In genomic region chr9:30896752-30897151, GRCm38 (mm10) we compare ENCODE assay signal across 8 mouse cellular contexts. TPM values are rescaled to one million over a fixed set of nuclear protein-coding genes. Genes with fewer than 3 reads are reported as not detected.
DNase-seq lines count a peak whose midpoint lies in the region; ATAC-seq and TF ChIP-seq lines count a peak whose summit lies in the region.

No protein-coding gene starts in this region.

- H3K27me3 ChIP-seq in forebrain, postnatal 0 days (ENCODE audit: insufficient read depth, low read length), result no peaks in the 10 kb centered on the region
- H3K27me3 ChIP-seq in forebrain, embryonic 12.5 days, result no peaks in the 10 kb centered on the region
- H3K27me3 ChIP-seq in intestine, embryonic 15.5 days (replicated peaks), result no peaks in the 10 kb centered on the region
- no peaks in the 10 kb centered on the region for H3K27me3 ChIP-seq in lung, embryonic 16.5 days (ENCODE audit: control insufficient read depth, insufficient read depth, low read depth, low read length)
- H3K27me3 ChIP-seq in stomach, embryonic 16.5 days (ENCODE audit: control insufficient read depth, insufficient read depth, low read length), result no peaks in the 10 kb centered on the region

- H3K36me3 ChIP-seq in forebrain, postnatal 0 days (ENCODE audit: insufficient read depth), result no peaks in the 10 kb centered on the region
- no peaks in the 10 kb centered on the region for H3K36me3 ChIP-seq in forebrain, embryonic 12.5 days (replicated peaks)
- no peaks in the 10 kb centered on the region for H3K36me3 ChIP-seq in intestine, embryonic 15.5 days
- no peaks in the 10 kb centered on the region for H3K36me3 ChIP-seq in lung, embryonic 16.5 days (ENCODE audit: control insufficient read depth, insufficient read depth, low read length)
- no peaks in the 10 kb centered on the region for H3K36me3 ChIP-seq in stomach, embryonic 16.5 days (ENCODE audit: control insufficient read depth, insufficient read depth, low read length)

- no peaks in the 10 kb centered on the region for H3K4me1 ChIP-seq in forebrain, postnatal 0 days (ENCODE audit: insufficient read depth)
- H3K4me1 ChIP-seq in forebrain, embryonic 12.5 days, result no peaks in the 10 kb centered on the region
- H3K4me1 ChIP-seq in intestine, embryonic 15.5 days (replicated peaks), result no peaks in the 10 kb centered on the region
- peaks cover 9% of the 10 kb centered on the region; the same call in 1 of the 2 replicates for H3K4me1 ChIP-seq in lung, embryonic 16.5 days (replicated peaks; ENCODE audit: control insufficient read depth, insufficient read depth, low read length)
- peaks cover 12% of the 10 kb centered on the region for H3K4me1 ChIP-seq in stomach, embryonic 16.5 days (ENCODE audit: control insufficient read depth, insufficient read depth, low read length)

- H3K4me2 ChIP-seq in forebrain, postnatal 0 days (ENCODE audit: low read depth), result no peak overlapping the region
- no peak overlapping the region for H3K4me2 ChIP-seq in forebrain, embryonic 12.5 days
- no peak overlapping the region for H3K4me2 ChIP-seq in intestine, embryonic 15.5 days (replicated peaks)
- no peak overlapping the region for H3K4me2 ChIP-seq in lung, embryonic 16.5 days (ENCODE audit: low read depth, low read length)
- H3K4me2 ChIP-seq in stomach, embryonic 16.5 days (ENCODE audit: low read depth, low read length), result no peak overlapping the region

- TF ChIP-seq CTCF in forebrain, postnatal 0 days (IDR thresholded peaks at IDR 0.05; ENCODE audit: low read depth), result no peak

- H3K4me3 ChIP-seq in forebrain, postnatal 0 days (ENCODE audit: low read depth, low read length), result no peak overlapping the region
- no peak overlapping the region for H3K4me3 ChIP-seq in forebrain, embryonic 12.5 days (replicated peaks)
- H3K4me3 ChIP-seq in intestine, embryonic 15.5 days (replicated peaks), result no peak overlapping the region
- H3K4me3 ChIP-seq in lung, embryonic 16.5 days (ENCODE audit: low read length), result no peak overlapping the region
- no peak overlapping the region for H3K4me3 ChIP-seq in stomach, embryonic 16.5 days (replicated peaks; ENCODE audit: low read length)

- H3K9ac ChIP-seq in forebrain, postnatal 0 days, result no peak overlapping the region
- no peak overlapping the region for H3K9ac ChIP-seq in forebrain, embryonic 12.5 days
- no peak overlapping the region for H3K9ac ChIP-seq in intestine, embryonic 15.5 days
- no peak overlapping the region for H3K9ac ChIP-seq in lung, embryonic 16.5 days (ENCODE audit: low read length)
- no peak overlapping the region for H3K9ac ChIP-seq in stomach, embryonic 16.5 days (ENCODE audit: low read length)

- no peak overlapping the region for H3K27ac ChIP-seq in forebrain, postnatal 0 days (ENCODE audit: low read depth, low read length)
- no peak overlapping the region for H3K27ac ChIP-seq in forebrain, embryonic 12.5 days
- H3K27ac ChIP-seq in intestine, embryonic 15.5 days, result no peak overlapping the region
- H3K27ac ChIP-seq in lung, embryonic 16.5 days (ENCODE audit: low read length), result no peak overlapping the region
- peak overlapping the region; percentile 48; the same call in 1 of the 2 replicates for H3K27ac ChIP-seq in stomach, embryonic 16.5 days (ENCODE audit: low read length)

- 45% methylated on average over 5 of the region's 5 CpGs for WGBS in forebrain, postnatal 0 days
- 87% methylated on average over 5 of the region's 5 CpGs for WGBS in forebrain, embryonic 12.5 days
- 67% methylated on average over 5 of the region's 5 CpGs for WGBS in intestine, embryonic 15.5 days
- 45% methylated on average over 5 of the region's 5 CpGs for WGBS in lung, embryonic 16.5 days
- 59% methylated on average over 5 of the region's 5 CpGs for WGBS in stomach, embryonic 16.5 days

- 0 out of 2 replicates have a peak, but pooled peaks have one; percentile 10 for ATAC-seq in forebrain, postnatal 0 days
- ATAC-seq in forebrain, embryonic 12.5 days (ENCODE audit: low FRiP score), result no peak
- ATAC-seq in intestine, embryonic 15.5 days, result peak; percentile 72
- ATAC-seq in lung, embryonic 16.5 days (ENCODE audit: low read depth), result peak; percentile 62
- peak; percentile 89; the same call in 1 of the 2 replicates for ATAC-seq in stomach, embryonic 16.5 days (ENCODE audit: insufficient read depth, low FRiP score)
- ATAC-seq in erythroblast, adult 5-6 weeks (replicated peaks; ENCODE audit: low FRiP score, poor library complexity, severe bottlenecking), result no peak

- DNase-seq in forebrain, postnatal 0 days, result peak; percentile 51
- peak; percentile 97 to 99 for DNase-seq in adrenal gland, adult (ENCODE audit: inconsistent age in 2 of 2, low spot score in 1 of 2)
- peak; percentile 91 for DNase-seq in fibroblast of lung, adult 2 months (ENCODE audit: low read depth)

- no peaks in the 10 kb centered on the region for H3K9me3 ChIP-seq in forebrain, postnatal 0 days (ENCODE audit: low read length)
- H3K9me3 ChIP-seq in forebrain, embryonic 12.5 days, result no peaks in the 10 kb centered on the region
- no peaks in the 10 kb centered on the region for H3K9me3 ChIP-seq in intestine, embryonic 15.5 days
- no peaks in the 10 kb centered on the region for H3K9me3 ChIP-seq in lung, embryonic 16.5 days (ENCODE audit: control insufficient read depth, low read length)
- H3K9me3 ChIP-seq in stomach, embryonic 16.5 days (replicated peaks; ENCODE audit: control insufficient read depth, low read length), result no peaks in the 10 kb centered on the region

RNA-seq across cellular contexts. Expression of gene Adamts15, which starts 25.5 kb away (rescaled TPM):
- total RNA-seq in forebrain, postnatal 0 days (2014; rRNA removed), result 5.8 and 10.9 TPM in 2 replicates
- polyA plus RNA-seq in forebrain, postnatal 0 days (2015; fragmentation: Nextera tagmentation; extraction: Ambion mirVana), result 1.9 and 2.5 TPM in 2 replicates
- polyA plus RNA-seq in forebrain, embryonic 12.5 days (2016; fragmentation: Nextera tagmentation; extraction: Ambion mirVana), result 7.1 and 7.2 TPM in 2 replicates
- 5.9 and 6.2 TPM in 2 replicates for polyA plus RNA-seq in intestine, embryonic 15.5 days (2015; fragmentation: Nextera tagmentation; extraction: Ambion mirVana)
- 7.1 and 7.2 TPM in 2 replicates for polyA plus RNA-seq in lung, embryonic 16.5 days (2015; fragmentation: Nextera tagmentation; extraction: Ambion mirVana)
- polyA plus RNA-seq in stomach, embryonic 16.5 days (2015; fragmentation: Nextera tagmentation; extraction: Ambion mirVana), result 9.1 and 10.2 TPM in 2 replicates
- 0.21 TPM in 1 of 2 replicates, not detected in the other for total RNA-seq in erythroblast, adult 5-6 weeks (2015; ENCODE audit: low replicate concordance)
- not detected in 2 replicates for total RNA-seq in erythroblast, adult 5-6 weeks (2017; ENCODE audit: low replicate concordance)

RNA-seq across cellular contexts. Expression of gene Adamts8, which starts 45.6 kb away (rescaled TPM):
- total RNA-seq in forebrain, postnatal 0 days (2014; rRNA removed), result 2.9 and 3.0 TPM in 2 replicates
- 1.7 and 1.8 TPM in 2 replicates for polyA plus RNA-seq in forebrain, postnatal 0 days (2015; fragmentation: Nextera tagmentation; extraction: Ambion mirVana)
- 0.54 and 0.60 TPM in 2 replicates for polyA plus RNA-seq in forebrain, embryonic 12.5 days (2016; fragmentation: Nextera tagmentation; extraction: Ambion mirVana)
- 13.5 and 14.0 TPM in 2 replicates for polyA plus RNA-seq in intestine, embryonic 15.5 days (2015; fragmentation: Nextera tagmentation; extraction: Ambion mirVana)
- 3.3 and 3.8 TPM in 2 replicates for polyA plus RNA-seq in lung, embryonic 16.5 days (2015; fragmentation: Nextera tagmentation; extraction: Ambion mirVana)
- polyA plus RNA-seq in stomach, embryonic 16.5 days (2015; fragmentation: Nextera tagmentation; extraction: Ambion mirVana), result 6.3 and 6.5 TPM in 2 replicates
- total RNA-seq in erythroblast, adult 5-6 weeks (2015; ENCODE audit: low replicate concordance), result not detected in 2 replicates
- not detected in 2 replicates for total RNA-seq in erythroblast, adult 5-6 weeks (2017; ENCODE audit: low replicate concordance)

Comparison
In these comparisons a context has a peak if more than half of its experiments do, and no peak if none do; other contexts are left out.
1. ATAC-seq: peak in forebrain, postnatal 0 days (single experiment), intestine, embryonic 15.5 days (single experiment), lung, embryonic 16.5 days (single experiment) and stomach, embryonic 16.5 days (single experiment); none in forebrain, embryonic 12.5 days (single experiment) and erythroblast, adult 5-6 weeks (single experiment).
2. Peak in every context shown above with its lines, with median percentiles within 50 percentile points of each other: DNase-seq.